Mouse (Mus musculus) CH12.LX (cell line): Measurements from ENCODE around the gene BC004004. TPM values are rescaled to one million over a fixed set of nuclear protein-coding genes. Genes with fewer than 3 reads are reported as not detected.

ENCODE experiments used
- DNase-seq: peaks from one replicate; pipeline ENCODE4 v3.0.0-alpha.2; 2013; ENCODE audit errors: extremely low read depth
- H3K27ac ChIP-seq: 2 replicates; pipeline ENCODE4 v1.5.1; 2012; ENCODE audit warnings: low read depth, mild to moderate bottlenecking, control low read depth, moderate library complexity; ENCODE audit not compliant: insufficient read depth
- H3K27me3 ChIP-seq: replicated peaks from 2 replicates; pipeline ENCODE3; 2012; ENCODE audit warnings: inconsistent platforms
- H3K36me3 ChIP-seq, 2 experiments: replicated peaks in 1 of 2; 2 replicates each; pipeline versions ENCODE3 to v1.6.1; 2012; ENCODE audit warnings: inconsistent platforms in 1 of 2, low read length in 1 of 2, mild to moderate bottlenecking in 1 of 2, mixed read lengths in 1 of 2, moderate library complexity in 1 of 2; ENCODE audit not compliant: control insufficient read depth in 1 of 2, insufficient read depth in 1 of 2
- H3K4me1 ChIP-seq, 2 experiments: 2 replicates each; pipeline ENCODE4 v1.6.1; 2012; ENCODE audit warnings: inconsistent platforms in 1 of 2, moderate library complexity in 1 of 2; ENCODE audit not compliant: insufficient read depth in 2 of 2, control insufficient read depth in 1 of 2
- H3K4me2 ChIP-seq: 2 replicates; pipeline ENCODE4 v1.6.1; 2012; ENCODE audit warnings: low read depth, mild to moderate bottlenecking, control low read depth; ENCODE audit not compliant: poor library complexity, insufficient read depth, severe bottlenecking
- H3K4me3 ChIP-seq, 3 experiments: fragments of 150-350 bp in 1 of 3; sonication (generic) in 1 of 3; replicated peaks in 1 of 3; 2 replicates each; pipeline versions ENCODE3 to v1.5.1; 2011 to 2012; ENCODE audit warnings: low read depth in 2 of 3, low read length in 2 of 3, mild to moderate bottlenecking in 2 of 3, moderate library complexity in 2 of 3, control low read depth in 1 of 3, improper control_type of control experiment in 1 of 3, inconsistent platforms in 1 of 3, mixed read lengths in 1 of 3; ENCODE audit not compliant: poor library complexity in 1 of 3
- H3K79me2 ChIP-seq: replicated peaks from 2 replicates; pipeline ENCODE4 v1.6.1; 2012; ENCODE audit warnings: mild to moderate bottlenecking, moderate library complexity; ENCODE audit not compliant: control insufficient read depth, poor library complexity, insufficient read depth, severe bottlenecking; ENCODE audit errors: extremely low read depth
- H3K9ac ChIP-seq: 2 replicates; pipeline ENCODE4 v1.6.1; 2012; ENCODE audit warnings: low read depth, mild to moderate bottlenecking, control low read depth, moderate library complexity; ENCODE audit not compliant: insufficient read depth
- H3K9me3 ChIP-seq: replicated peaks from 2 replicates; pipeline ENCODE3; 2012; ENCODE audit warnings: low read length, inconsistent platforms, mixed read lengths
- CHD1 ChIP-seq: IDR thresholded peaks from 2 replicates; pipeline ENCODE4 v1.6.1; 2012; ENCODE audit warnings: low read depth, low read length, improper control_type of control experiment, inconsistent platforms
- CHD2 ChIP-seq: IDR thresholded peaks from 2 replicates; pipeline ENCODE4 v1.6.1; 2011; ENCODE audit warnings: low read length, improper control_type of control experiment
- CTCF ChIP-seq, 2 experiments: IDR thresholded peaks in 1 of 2; conservative IDR thresholded peaks in 1 of 2; 2 replicates each; pipeline ENCODE4 v1.5.1; 2011 to 2012; ENCODE audit warnings: low read depth in 2 of 2, low read length in 2 of 2, improper control_type of control experiment in 1 of 2, inconsistent platforms in 1 of 2, mild to moderate bottlenecking in 1 of 2, moderate library complexity in 1 of 2
- ELF1 ChIP-seq: IDR thresholded peaks from 2 replicates; pipeline ENCODE4 v1.6.1; 2014; ENCODE audit warnings: low read depth, mild to moderate bottlenecking, inconsistent platforms, low read length, improper control_type of control experiment
- ETS1 ChIP-seq: conservative IDR thresholded peaks from 2 replicates; pipeline ENCODE4 v1.6.1; 2012; ENCODE audit warnings: low read depth, mild to moderate bottlenecking, inconsistent platforms, low read length, improper control_type of control experiment, moderate library complexity
- GABPA ChIP-seq: IDR thresholded peaks from 2 replicates; pipeline ENCODE4 v1.6.1; 2012; ENCODE audit warnings: low read depth, low read length, improper control_type of control experiment, inconsistent platforms; ENCODE audit not compliant: insufficient replicate concordance
- HCFC1 ChIP-seq: IDR thresholded peaks from 2 replicates; pipeline ENCODE4 v1.6.1; 2012; ENCODE audit warnings: low read depth, mild to moderate bottlenecking, inconsistent platforms, low read length, improper control_type of control experiment
- JUN ChIP-seq: IDR thresholded peaks from 2 replicates; pipeline ENCODE4 v1.6.1; 2011; ENCODE audit warnings: low read depth, mild to moderate bottlenecking, low read length, improper control_type of control experiment, moderate library complexity; ENCODE audit not compliant: insufficient read depth
- JUND ChIP-seq: conservative IDR thresholded peaks from 2 replicates; pipeline ENCODE4 v1.6.1; 2011; ENCODE audit warnings: low read depth, low read length, improper control_type of control experiment
- MYC ChIP-seq: IDR thresholded peaks from 2 replicates; pipeline ENCODE4 v1.6.1; 2011; ENCODE audit warnings: low read depth, mild to moderate bottlenecking, improper control_type of control experiment, low read length
- NELFE ChIP-seq: IDR thresholded peaks from 2 replicates; pipeline ENCODE4 v1.6.1; 2011; ENCODE audit warnings: low read depth, low read length, improper control_type of control experiment
- POLR2A ChIP-seq: IDR thresholded peaks from 2 replicates; pipeline ENCODE4 v1.6.1; 2011; ENCODE audit warnings: low read depth, mild to moderate bottlenecking, improper control_type of control experiment, low read length
- RAD21 ChIP-seq: IDR thresholded peaks from 2 replicates; pipeline ENCODE4 v1.6.1; 2011; ENCODE audit warnings: low read depth, mild to moderate bottlenecking, low read length, improper control_type of control experiment, moderate library complexity
- RCOR1 ChIP-seq: conservative IDR thresholded peaks from 2 replicates; pipeline ENCODE4 v1.6.1; 2012; ENCODE audit warnings: low read depth, mild to moderate bottlenecking, inconsistent platforms, low read length, improper control_type of control experiment
- SIN3A ChIP-seq: IDR thresholded peaks from 2 replicates; pipeline ENCODE4 v1.6.1; 2012; ENCODE audit warnings: low read length, improper control_type of control experiment, inconsistent platforms
- TCF12 ChIP-seq: IDR thresholded peaks from 2 replicates; pipeline ENCODE4 v1.6.1; 2014; ENCODE audit warnings: low read depth, mild to moderate bottlenecking, inconsistent platforms, low read length, improper control_type of control experiment
- USF1 ChIP-seq: IDR thresholded peaks from 2 replicates; pipeline ENCODE4 v1.6.1; 2014; ENCODE audit warnings: low read depth, mild to moderate bottlenecking, inconsistent platforms, low read length, improper control_type of control experiment
- USF2 ChIP-seq: conservative IDR thresholded peaks from 2 replicates; pipeline ENCODE4 v1.6.1; 2011; ENCODE audit warnings: low read depth, low read length, improper control_type of control experiment
- ZC3H11A ChIP-seq: IDR thresholded peaks from 2 replicates; pipeline ENCODE4 v1.6.1; 2012; ENCODE audit warnings: low read depth, mild to moderate bottlenecking, inconsistent platforms, low read length, improper control_type of control experiment
- ZKSCAN1 ChIP-seq: IDR thresholded peaks from 2 replicates; pipeline ENCODE4 v1.6.1; 2012; ENCODE audit warnings: low read depth, inconsistent platforms, low read length, improper control_type of control experiment, borderline replicate concordance
- ZMIZ1 ChIP-seq: IDR thresholded peaks from 2 replicates; pipeline ENCODE4 v1.6.1; 2012; ENCODE audit warnings: low read depth, mild to moderate bottlenecking, inconsistent platforms, low read length, improper control_type of control experiment
- ZNF384 ChIP-seq: IDR thresholded peaks from 2 replicates; pipeline ENCODE4 v1.6.1; 2012; ENCODE audit warnings: low read depth, low read length, improper control_type of control experiment, inconsistent platforms
- dilution Hi-C: fragments of 300-500 bp; cut with MboI; formaldehyde crosslinking; loops from 2 replicates; pipeline ENCODE4 v1.14.3; 2020; ENCODE audit warnings: low sequenced_read_pairs; ENCODE audit not compliant: extremely low pct_unique_long_range_greater_than_20kb, extremely low pct_ligation_motif_present
- in situ Hi-C: fragments of 300-500 bp; cut with MboI; formaldehyde crosslinking; loops from 3 replicates; pipeline ENCODE4 v1.14.3; 2019; ENCODE audit warnings: low sequenced_read_pairs, low pct_ligation_motif_present, low pct_unique_long_range_greater_than_20kb, mixed read lengths
- polyA plus RNA-seq: library from polyadenylated mRNA; unstranded; fragments of >175 nt; gene quantifications from 2 replicates; pipeline ENCODE4 v1.2.1, GENCODE M21; 2012; ENCODE audit warnings: low read depth; ENCODE audit not compliant: insufficient read length
- total RNA-seq, 2 experiments: library from RNA; depleted of rRNA; stranded (reverse); fragments of 300-350 nt in 1 of 2; fragments of >200 nt in 1 of 2; gene quantifications; 2 replicates each; pipeline ENCODE4 v1.2.3; 2012 to 2014

The BC004004 gene
- total and polyA plus RNA-seq, 3 experiments, result 67.9 to 89.1 (median 75.1) TPM

- no peaks in the 10 kb centered on the region for H3K9me3 ChIP-seq
- H3K4me3 ChIP-seq, result no peak overlapping the region
- no peak for TF ChIP-seq ZMIZ1
- TF ChIP-seq HCFC1, result no peak
- no peak for TF ChIP-seq TCF12
- no peak for TF ChIP-seq CHD2
- no peak for TF ChIP-seq JUND
- TF ChIP-seq GABPA, result no peak
- TF ChIP-seq ZC3H11A, result no peak
- TF ChIP-seq CTCF (conservative IDR thresholded peaks at IDR 0.05 in 1 of 2, IDR thresholded peaks at IDR 0.05 in 1 of 2; ENCODE audit: low read depth in 2 of 2, low read length in 2 of 2), result no peak
- TF ChIP-seq ELF1, result no peak
- TF ChIP-seq MYC, result no peak
- no peak for TF ChIP-seq SIN3A
- no peak for TF ChIP-seq RCOR1
- no peak for TF ChIP-seq ETS1
- TF ChIP-seq USF2, result no peak
- TF ChIP-seq ZNF384, result no peak
- no peak for TF ChIP-seq NELFE
- no peak for TF ChIP-seq JUN
- no peaks in the 10 kb centered on the region for H3K27me3 ChIP-seq
- peaks cover 0 to 6% of the 10 kb centered on the region in 2 experiments; a peak in 2 of 4 replicates for H3K4me1 ChIP-seq
- H3K4me2 ChIP-seq, result no peak overlapping the region
- dilution Hi-C loops (no loop called here), in situ Hi-C loops (no loop called here)
- no peak overlapping the region for H3K9ac ChIP-seq
- peaks cover 62 to 73% of the 10 kb centered on the region in 2 experiments for H3K36me3 ChIP-seq
- H3K27ac ChIP-seq, result no peak overlapping the region
- H3K79me2 ChIP-seq, result no peaks in the 10 kb centered on the region
- no peak for DNase-seq
These were observed 63.6 kb downstream of the BC004004 start for GRCm38 (mm10) chr17:29332186-29332685.

GRCm38 (mm10) chr17:29336266-29336990 lies 67.8 kb downstream of the BC004004 start:
- Histone ChIP-seq H3K9ac (no peak overlapping the region), H3K27ac (no peak overlapping the region), H3K4me3 (no peak overlapping the region)
- DNase-seq, result no peak
- dilution Hi-C loops, result no loop called here
- TF ChIP-seq ZNF384 (no peak), CHD1 (no peak), JUN (no peak), MYC (no peak), NELFE (no peak), ZMIZ1 (no peak), ZKSCAN1 (no peak), POLR2A (no peak), RAD21 (no peak), USF1 (no peak)
- TF ChIP-seq, all 38 proteins: peak for 0
- Histone ChIP-seq H3K27me3 (no peaks in the 10 kb centered on the region), H3K4me1 (peaks cover 2 to 25% of the 10 kb centered on the region in 2 experiments), H3K9me3 (no peaks in the 10 kb centered on the region), H3K4me2 (no peak overlapping the region), H3K79me2 (no peaks in the 10 kb centered on the region), H3K36me3 (peaks cover 85 to 93% of the 10 kb centered on the region in 2 experiments)
- in situ Hi-C loops, result no loop called here
